Mouse (Mus musculus) liver, postnatal 0 days (tissue): Measurements from ENCODE around the gene Lama2.

Source experiments
- CTCF ChIP-seq: sonication (generic); IDR thresholded peaks from 2 replicates; pipeline ENCODE4 v1.5.1; 2016; ENCODE audit warnings: antibody characterized with exemption, low read depth
- EP300 ChIP-seq: IDR thresholded peaks from 2 replicates; pipeline ENCODE4 v1.6.1; 2016; ENCODE audit warnings: antibody characterized with exemption, low read depth, mild to moderate bottlenecking

DNA sequence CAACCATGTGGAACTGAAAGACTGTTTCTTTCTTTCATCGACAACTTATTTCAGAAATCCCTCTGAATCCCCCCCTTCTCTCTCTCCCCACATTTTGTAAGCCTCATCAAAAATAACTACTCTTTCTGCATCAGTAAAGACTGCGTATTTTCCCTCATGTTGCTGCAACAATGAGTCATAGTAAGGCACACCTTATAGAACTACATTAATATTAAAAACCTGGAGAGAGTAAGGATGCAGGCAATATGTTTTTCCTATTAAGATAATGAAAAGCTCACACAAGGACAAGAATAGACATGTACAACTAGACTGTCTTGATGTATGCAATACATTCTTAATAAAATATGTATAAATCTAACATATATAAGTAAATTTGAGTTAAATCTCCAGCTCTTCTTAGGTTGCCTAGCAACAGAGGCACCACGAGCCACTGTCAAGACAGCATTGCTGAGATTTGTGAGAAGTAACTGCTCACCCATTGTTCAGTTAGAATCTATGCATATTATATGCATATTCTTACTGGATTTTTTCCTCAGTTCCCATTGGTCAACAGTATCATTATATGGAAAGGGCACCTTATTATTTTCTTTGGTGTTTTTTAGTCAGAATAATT lies 110.6 kb downstream of the Lama2 start:
- TF ChIP-seq CTCF (no peak), EP300 (no peak)
